20 mouse cellular contexts compared by ENCODE assay signal in the genomic region with DNA sequence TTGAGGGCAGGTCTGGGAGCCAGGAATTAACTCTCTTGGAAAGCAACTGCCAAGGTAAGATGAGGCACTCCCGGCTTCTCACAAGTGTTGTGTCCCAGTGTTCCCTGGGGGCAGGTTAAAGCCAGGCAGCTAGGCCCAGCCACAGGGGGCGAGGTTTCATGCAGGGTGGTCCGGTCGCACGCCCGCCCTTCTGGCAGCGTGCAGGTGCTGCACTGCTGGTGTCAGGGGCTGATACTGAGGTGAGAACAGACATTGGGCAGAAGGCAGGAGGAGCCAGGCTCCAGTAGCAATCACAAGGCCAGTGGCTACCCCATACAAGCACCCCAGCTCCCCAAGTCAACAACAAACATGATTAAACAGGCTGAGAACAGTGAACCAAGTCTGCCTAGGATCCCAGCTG.
"Had no signal": no experiment of that assay in that cellular context is flagged by ENCODE, and none has a peak within 500 bp of the region (broad histone marks: within the 10 kb centered on the region; RNA-seq: fewer than 3 reads in every experiment).

No protein-coding gene starts in this region.

- DNase-seq: kidney, postnatal 25 days; left cerebral cortex, postnatal 4 days; liver, postnatal 0 days; lung, embryonic 14.5 days; right cerebral cortex, adult 18-20 months; right cerebral cortex, postnatal 14 days; right cerebral cortex, postnatal 4 days; thymus, adult 18-20 months; thymus, postnatal 36 days had no signal

- H3K4me3 ChIP-seq: limb, embryonic 12.5 days; limb, embryonic 15.5 days; midbrain, embryonic 12.5 days; midbrain, embryonic 15.5 days; neural tube, embryonic 12.5 days; neural tube, embryonic 15.5 days had no signal

- H3K27ac ChIP-seq: kidney, postnatal 0 days; limb, embryonic 12.5 days; limb, embryonic 15.5 days; liver, embryonic 14.5 days; macrophage; midbrain, embryonic 12.5 days; midbrain, embryonic 15.5 days; neural tube, embryonic 12.5 days; neural tube, embryonic 15.5 days had no signal

- H3K4me2 ChIP-seq: limb, embryonic 12.5 days; limb, embryonic 15.5 days; liver, embryonic 11.5 days; lung, embryonic 14.5 days; midbrain, embryonic 12.5 days; midbrain, embryonic 15.5 days; neural tube, embryonic 12.5 days; neural tube, embryonic 15.5 days had no signal

- H3K9ac ChIP-seq: limb, embryonic 12.5 days; limb, embryonic 15.5 days; liver, embryonic 14.5 days; liver, postnatal 0 days; lung, embryonic 14.5 days; midbrain, embryonic 12.5 days; midbrain, embryonic 15.5 days; neural tube, embryonic 12.5 days; neural tube, embryonic 15.5 days had no signal

- ATAC-seq: liver, postnatal 0 days; lung, postnatal 0 days; midbrain, embryonic 15.5 days had no signal

- H3K36me3 ChIP-seq: limb, embryonic 12.5 days; limb, embryonic 15.5 days; midbrain, embryonic 12.5 days; midbrain, embryonic 15.5 days; neural tube, embryonic 12.5 days; neural tube, embryonic 15.5 days had no signal

- H3K9me3 ChIP-seq: limb, embryonic 12.5 days; limb, embryonic 15.5 days; midbrain, embryonic 12.5 days; midbrain, embryonic 15.5 days; neural tube, embryonic 12.5 days; neural tube, embryonic 15.5 days had no signal

- H3K27me3 ChIP-seq: midbrain, embryonic 15.5 days had no signal
